Mouse (Mus musculus) cerebellum, adult 2 months (tissue): ENCODE data around the gene Sat2. TPM values are rescaled to one million over a fixed set of nuclear protein-coding genes. Genes with fewer than 3 reads are reported as not detected.
A peak's percentile ranks its signal among the peaks of the same experiment; 100 is the strongest.

Experiments
- DNase-seq, 2 experiments: peaks; one replicate each; pipeline ENCODE4 v3.0.0; 2021
- H3K27ac ChIP-seq: fragments of 200-500 bp; 2 replicates; pipeline ENCODE4 v1.5.1; 2012; ENCODE audit warnings: low read length, control low read depth, inconsistent platforms; ENCODE audit not compliant: insufficient read depth
- H3K27me3 ChIP-seq: fragments of 200-500 bp; 2 replicates; pipeline ENCODE4 v1.6.1; 2012; ENCODE audit warnings: inconsistent platforms, mild to moderate bottlenecking, low read length, moderate library complexity; ENCODE audit not compliant: control insufficient read depth, insufficient read depth
- H3K4me1 ChIP-seq: fragments of 200-500 bp; 2 replicates; pipeline ENCODE4 v1.6.1; 2011; ENCODE audit warnings: low read length; ENCODE audit not compliant: control insufficient read depth, insufficient read depth
- H3K4me3 ChIP-seq: fragments of 200-500 bp; replicated peaks from 2 replicates; pipeline ENCODE3; 2011; ENCODE audit warnings: mild to moderate bottlenecking, low read depth, low read length, control low read depth; ENCODE audit not compliant: insufficient read depth
- CTCF ChIP-seq: fragments of 200-500 bp; IDR thresholded peaks from 2 replicates; pipeline ENCODE4 v1.5.1; 2011; ENCODE audit warnings: low read depth, mild to moderate bottlenecking, control low read depth, low read length, moderate library complexity, borderline replicate concordance; ENCODE audit not compliant: insufficient read depth
- POLR2A ChIP-seq: fragments of 200-500 bp; IDR thresholded peaks from 2 replicates; pipeline ENCODE4 v1.6.1; 2011; ENCODE audit warnings: low read length, control low read depth, borderline replicate concordance; ENCODE audit not compliant: insufficient read depth
- WGBS: fragments of 180-500 bp; shearing (Covaris S2); methylation state at CpG from one replicate; pipeline ENCODE4 v1.1.7; 2018; 5-methylcytosine and 5-hydroxymethylcytosine counted together
- polyA plus RNA-seq: library from polyadenylated mRNA; depleted of rRNA; stranded (reverse); fragments of >200 nt; gene quantifications from 2 replicates; pipeline ENCODE4 v1.2.3, GENCODE M21; 2012

Gene Sat2
- polyA plus RNA-seq, 1 experiment: 32.4 TPM

GRCm38 (mm10) chr11:69591424-69591823, 30.4 kb upstream of the Sat2 start:
- Histone ChIP-seq H3K27me3 (no peaks in the 10 kb centered on the region), H3K27ac (no peak overlapping the region), H3K4me3 (no peak overlapping the region), H3K4me1 (no peaks in the 10 kb centered on the region; the same call in 1 of the 2 replicates)
- no peak for DNase-seq
- WGBS: 79% methylated on average over 3 of the region's 3 CpGs
- TF ChIP-seq POLR2A (no peak), CTCF (no peak)

GRCm38 (mm10) chr11:69591899-69592637, 29.8 kb upstream of the Sat2 start:
- no peaks in the 10 kb centered on the region; the same call in 1 of the 2 replicates for H3K4me1 ChIP-seq
- no peaks in the 10 kb centered on the region for H3K27me3 ChIP-seq
- peak; percentile 57 to 66 for DNase-seq
- no peak for TF ChIP-seq CTCF
- TF ChIP-seq POLR2A: no peak
- peak overlapping the region; percentile 44; the same call in 1 of the 2 replicates for H3K27ac ChIP-seq
- WGBS: 14% methylated on average over 7 of the region's 7 CpGs
- no peak overlapping the region for H3K4me3 ChIP-seq

DNA sequence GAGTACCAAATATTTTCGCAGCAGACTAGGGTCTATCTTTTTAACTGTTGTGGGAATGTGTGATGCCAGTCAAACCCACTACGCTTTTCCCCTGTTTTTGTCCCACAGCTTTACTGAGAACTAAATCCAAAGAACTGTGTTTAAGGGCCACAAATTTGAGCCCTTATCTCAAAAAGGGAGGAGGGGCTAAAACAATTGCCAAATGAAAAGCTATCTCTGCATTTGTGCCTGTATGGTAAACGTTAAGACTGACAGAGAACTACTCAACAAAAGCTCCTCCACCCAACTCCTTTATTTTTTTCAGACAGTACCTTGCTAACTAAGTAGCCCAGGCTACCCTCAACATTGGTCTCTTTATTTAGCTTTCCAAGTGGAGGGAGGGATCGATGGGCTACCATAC, 29.0 kb upstream of the Sat2 start:
- DNase-seq: no peak
- WGBS: 78% methylated on average over 4 of the region's 4 CpGs
- Histone ChIP-seq H3K27me3 (no peaks in the 10 kb centered on the region), H3K4me1 (no peaks in the 10 kb centered on the region; the same call in 1 of the 2 replicates), H3K4me3 (no peak overlapping the region), H3K27ac (peak overlapping the region; percentile 44; the same call in 1 of the 2 replicates)
- TF ChIP-seq POLR2A: no peak
- no peak for TF ChIP-seq CTCF

DNA sequence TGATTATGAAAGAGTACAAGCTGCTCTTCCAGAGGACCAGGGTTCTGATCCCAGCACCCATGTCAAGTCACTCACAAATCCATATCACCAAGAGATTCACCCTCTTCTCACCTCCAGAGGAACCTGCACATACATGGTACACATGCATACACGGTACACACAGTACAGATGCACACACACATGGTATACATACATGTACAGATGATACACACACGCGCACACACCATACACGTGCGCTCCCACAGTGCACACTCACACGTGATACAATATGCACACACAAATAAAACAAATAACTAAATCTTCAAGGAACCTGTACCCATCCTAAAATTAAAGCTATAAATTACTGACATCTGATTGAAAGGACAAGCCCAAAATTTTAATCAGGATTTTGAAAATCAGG, 27.0 kb upstream of the Sat2 start:
- Histone ChIP-seq H3K4me3 (no peak overlapping the region), H3K27ac (no peak overlapping the region), H3K4me1 (peaks cover 2% of the 10 kb centered on the region), H3K27me3 (no peaks in the 10 kb centered on the region)
- no peak for TF ChIP-seq POLR2A
- TF ChIP-seq CTCF: no peak
- no peak for DNase-seq
- 95% methylated on average over 6 of the region's 6 CpGs for WGBS

- WGBS: 21% methylated on average over 9 of the region's 9 CpGs
- Histone ChIP-seq H3K4me1 (peaks cover 28% of the 10 kb centered on the region), H3K4me3 (no peak overlapping the region), H3K27me3 (no peaks in the 10 kb centered on the region), H3K27ac (no peak overlapping the region)
- TF ChIP-seq POLR2A (no peak), CTCF (no peak)
- DNase-seq: no peak
These were observed 22.4 kb upstream of the Sat2 start for GRCm38 (mm10) chr11:69599436-69599835.

DNA sequence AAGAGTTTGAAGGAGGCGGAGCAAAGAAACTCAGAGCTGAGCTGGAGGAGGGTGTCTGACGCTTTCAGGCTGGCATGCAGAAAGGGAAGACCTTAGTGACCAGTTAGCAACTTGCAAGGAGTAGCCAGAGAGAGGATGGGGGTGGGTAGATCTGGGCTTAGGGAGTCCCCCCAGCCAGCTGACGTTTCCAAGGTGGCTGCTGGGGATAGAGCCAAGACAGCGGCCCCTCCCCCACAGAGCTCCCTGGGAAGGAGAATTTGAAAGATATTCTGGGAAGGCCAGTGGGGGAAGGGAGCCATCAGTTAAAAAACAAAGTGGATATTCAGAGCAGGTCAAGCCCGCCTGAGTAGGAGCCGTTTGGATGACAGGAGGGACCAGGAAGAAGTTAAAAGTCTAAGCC, 21.7 kb upstream of the Sat2 start:
- Histone ChIP-seq H3K27me3 (no peaks in the 10 kb centered on the region), H3K27ac (peak overlapping the region; percentile 55; the same call in 1 of the 2 replicates), H3K4me3 (no peak overlapping the region), H3K4me1 (peaks cover 28% of the 10 kb centered on the region)
- TF ChIP-seq CTCF: no peak
- no peak for TF ChIP-seq POLR2A
- peak; percentile 62 to 67 for DNase-seq
- 6% methylated on average over 6 of the region's 6 CpGs for WGBS

- DNase-seq: no peak
- Histone ChIP-seq H3K27me3 (no peaks in the 10 kb centered on the region), H3K4me3 (no peak overlapping the region), H3K4me1 (peaks cover 28% of the 10 kb centered on the region), H3K27ac (peak overlapping the region; percentile 19; the same call in 1 of the 2 replicates)
- TF ChIP-seq CTCF: no peak
- TF ChIP-seq POLR2A: no peak
- WGBS: 33% methylated on average over 3 of the region's 3 CpGs
These were observed 20.1 kb upstream of the Sat2 start for GRCm38 (mm10) chr11:69601768-69602167.

GRCm38 (mm10) chr11:69603516-69603915, 18.3 kb upstream of the Sat2 start:
- H3K27ac ChIP-seq: peak overlapping the region; percentile 97
- TF ChIP-seq CTCF: no peak
- TF ChIP-seq POLR2A: no peak
- DNase-seq: no peak

More at GRCm38 (mm10) chr11:69603516-69603915, 18.3 kb upstream of the Sat2 start:
- H3K4me3 ChIP-seq: peak overlapping the region; percentile 78
- H3K4me1 ChIP-seq: peaks cover 28% of the 10 kb centered on the region
- no peaks in the 10 kb centered on the region for H3K27me3 ChIP-seq
- 5% methylated on average over 8 of the region's 8 CpGs for WGBS
